Mouse (Mus musculus) lung, embryonic 15.5 days (tissue): ENCODE data around the gene Srrm1. TPM values are rescaled to one million over a fixed set of nuclear protein-coding genes. Genes with fewer than 3 reads are reported as not detected.
"Not testable (repeated sequence)": the region's sequence is repeated elsewhere in the genome, so short reads cannot be mapped to it uniquely, and the experiment has no call there.

ENCODE experiments used
- ATAC-seq: fragments of 200-750 bp; cut with Nextera tagmentation; 2 replicates; pipeline ENCODE4 v1.8.0; 2017; ENCODE audit warnings: moderate number of reproducible peaks, borderline replicate concordance; ENCODE audit not compliant: low FRiP score, low TSS enrichment; ENCODE audit errors: extremely low read depth
- H3K27ac ChIP-seq: fragments of 300-500 bp; sonication (generic); 2 replicates; pipeline ENCODE4 v1.5.1; 2015; ENCODE audit warnings: moderate library complexity, mild to moderate bottlenecking, inconsistent platforms
- H3K27me3 ChIP-seq: fragments of 300-500 bp; sonication (generic); 2 replicates; pipeline ENCODE4 v1.6.1; 2015; ENCODE audit warnings: inconsistent platforms
- H3K36me3 ChIP-seq: fragments of 300-500 bp; sonication (generic); 2 replicates; pipeline ENCODE4 v1.6.1; 2015; ENCODE audit warnings: inconsistent platforms
- H3K4me1 ChIP-seq: fragments of 300-500 bp; sonication (generic); 2 replicates; pipeline ENCODE4 v1.6.1; 2015; ENCODE audit warnings: inconsistent platforms
- H3K4me2 ChIP-seq: fragments of 300-500 bp; sonication (generic); 2 replicates; pipeline ENCODE4 v1.6.1; 2015; ENCODE audit warnings: inconsistent platforms, mild to moderate bottlenecking, moderate library complexity
- H3K4me3 ChIP-seq: fragments of 300-500 bp; sonication (generic); 2 replicates; pipeline ENCODE4 v1.5.1; 2015; ENCODE audit warnings: mild to moderate bottlenecking, inconsistent platforms
- H3K9ac ChIP-seq: fragments of 300-500 bp; sonication (generic); 2 replicates; pipeline ENCODE4 v1.6.1; 2015; ENCODE audit warnings: inconsistent platforms
- H3K9me3 ChIP-seq: fragments of 300-500 bp; sonication (generic); 2 replicates; pipeline ENCODE4 v1.6.1; 2016; ENCODE audit warnings: inconsistent platforms
- WGBS: fragments of 180-500 bp; shearing (Covaris S2); methylation state at CpG from one replicate; pipeline ENCODE4 v1.1.7; 2015; 5-methylcytosine and 5-hydroxymethylcytosine counted together
- polyA plus RNA-seq: library from polyadenylated mRNA; unstranded; fragments of >200 nt; fragmentation: Nextera tagmentation; extraction: Ambion mirVana; gene quantifications from 2 replicates; pipeline ENCODE4 v1.2.1, GENCODE M21; 2015

Gene Srrm1
- polyA plus RNA-seq, 1 experiment from 2014 or later, result 199 TPM

DNA sequence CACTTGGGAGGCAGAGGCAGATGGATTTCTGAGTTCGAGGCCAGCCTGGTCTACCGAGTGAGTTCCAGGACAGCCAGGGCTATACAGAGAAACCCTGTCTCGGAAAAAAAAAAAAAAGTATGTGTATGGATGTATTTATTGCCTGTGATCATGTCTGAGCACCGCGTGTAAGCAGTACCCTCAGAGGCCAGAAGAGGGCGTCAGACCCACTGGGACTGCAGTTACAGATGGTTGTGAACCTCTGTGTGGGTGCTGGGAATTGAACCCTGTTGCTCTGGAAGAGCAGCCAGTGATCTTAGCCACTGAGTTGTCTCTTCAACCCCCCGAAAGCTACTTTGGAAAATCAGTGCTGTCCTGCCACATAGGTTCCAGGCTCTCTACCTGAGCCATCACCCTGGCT lies 69.2 kb downstream of the Srrm1 start:
- no peak for ATAC-seq
- Histone ChIP-seq H3K27me3 (no peaks in the 10 kb centered on the region), H3K36me3 (no peaks in the 10 kb centered on the region), H3K9ac (no peak overlapping the region), H3K9me3 (no peaks in the 10 kb centered on the region), H3K4me1 (peaks cover 36% of the 10 kb centered on the region), H3K27ac (no peak overlapping the region), H3K4me2 (no peak overlapping the region), H3K4me3 (no peak overlapping the region)
- WGBS, result 87% methylated on average over 7 of the region's 7 CpGs

DNA sequence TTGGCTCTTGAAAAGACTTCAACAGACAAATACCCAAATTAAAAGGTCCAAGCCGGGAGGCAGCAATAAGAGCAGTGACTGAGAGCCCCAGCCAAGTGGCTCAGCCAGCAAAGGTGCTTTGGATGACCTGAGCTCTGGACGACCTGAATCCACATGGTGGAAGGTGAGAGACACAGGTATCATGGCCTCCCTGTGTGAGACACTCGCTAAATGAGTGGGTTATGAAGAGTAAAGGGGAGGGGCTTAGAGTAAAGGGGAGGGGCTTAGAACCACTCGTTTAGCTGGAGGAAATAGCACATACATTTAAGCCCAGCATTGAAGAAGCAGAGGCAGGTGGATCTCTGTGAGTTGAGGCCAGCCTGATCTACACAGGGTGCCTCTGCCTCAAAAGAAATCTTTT lies 69.7 kb downstream of the Srrm1 start:
- 52% methylated on average over 4 of the region's 4 CpGs for WGBS
- Histone ChIP-seq H3K27ac (no peak overlapping the region), H3K36me3 (no peaks in the 10 kb centered on the region), H3K27me3 (no peaks in the 10 kb centered on the region), H3K9ac (no peak overlapping the region), H3K4me2 (no peak overlapping the region), H3K4me3 (no peak overlapping the region), H3K4me1 (peaks cover 36% of the 10 kb centered on the region), H3K9me3 (no peaks in the 10 kb centered on the region)
- ATAC-seq, result no peak

DNA sequence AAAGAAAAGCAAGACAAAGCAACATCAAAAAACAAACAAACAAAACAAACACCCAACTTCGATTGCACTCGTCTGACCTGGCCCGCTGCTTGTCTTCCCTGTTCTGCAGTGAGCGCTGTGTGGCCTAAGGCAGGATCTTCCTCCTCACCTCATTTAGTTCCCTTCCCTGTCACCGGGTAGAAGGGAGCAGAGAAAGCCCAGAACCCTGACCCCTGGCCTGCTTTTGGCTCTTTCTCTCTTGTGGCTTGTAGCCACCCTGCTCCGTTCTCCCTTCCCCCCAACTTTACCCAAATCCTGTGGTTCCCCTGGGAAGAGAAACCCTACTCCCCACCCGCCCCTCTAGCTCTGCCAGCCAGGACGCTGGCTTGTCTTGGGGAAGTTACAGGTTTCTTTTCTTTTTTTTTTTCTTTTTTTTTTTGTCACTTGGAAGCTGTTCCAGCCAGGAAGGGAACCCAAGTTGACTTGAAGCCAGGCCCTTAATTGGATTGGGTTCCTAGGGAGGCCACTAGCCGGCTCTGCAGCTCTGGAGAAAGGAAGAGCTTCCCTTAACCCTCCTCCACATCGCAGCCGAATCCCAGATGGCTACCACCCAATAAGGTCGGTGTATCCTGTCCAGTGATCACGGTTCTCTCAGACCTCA lies 70.3 kb downstream of the Srrm1 start:
- Histone ChIP-seq H3K9ac (no peak overlapping the region), H3K36me3 (no peaks in the 10 kb centered on the region), H3K27me3 (no peaks in the 10 kb centered on the region), H3K9me3 (no peaks in the 10 kb centered on the region), H3K4me2 (no peak overlapping the region), H3K4me3 (no peak overlapping the region), H3K27ac (peak overlapping the region; percentile 37; the same call in 1 of the 2 replicates), H3K4me1 (peaks cover 33% of the 10 kb centered on the region)
- no peak for ATAC-seq
- WGBS, result 43% methylated on average over 13 of the region's 13 CpGs

DNA sequence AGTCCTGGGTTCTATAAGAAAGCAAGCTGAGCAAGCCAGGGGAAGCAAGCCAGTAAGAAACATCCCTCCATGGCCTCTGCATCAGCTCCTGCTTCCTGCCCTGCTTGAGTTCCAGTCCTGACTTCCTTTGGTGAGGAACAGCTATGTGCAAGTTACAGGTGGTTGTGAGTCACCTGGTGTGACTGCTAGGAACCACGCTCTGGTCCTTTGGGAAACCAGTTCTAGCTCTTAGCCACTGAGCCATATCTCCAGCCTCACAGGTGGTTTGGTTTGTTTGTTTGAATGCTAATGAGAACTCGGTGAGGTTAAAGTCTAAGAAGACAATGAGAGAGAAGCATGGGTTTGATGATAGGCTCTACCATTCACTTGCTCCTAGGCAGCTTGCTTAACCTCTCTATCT lies 73.1 kb downstream of the Srrm1 start:
- H3K36me3 ChIP-seq, H3K4me1 ChIP-seq, H3K9me3 ChIP-seq, H3K27ac ChIP-seq, H3K4me3 ChIP-seq, ATAC-seq, H3K9ac ChIP-seq, H3K27me3 ChIP-seq, H3K4me2 ChIP-seq: not testable (repeated sequence)
- 67% methylated on average over 2 of the region's 2 CpGs for WGBS

DNA sequence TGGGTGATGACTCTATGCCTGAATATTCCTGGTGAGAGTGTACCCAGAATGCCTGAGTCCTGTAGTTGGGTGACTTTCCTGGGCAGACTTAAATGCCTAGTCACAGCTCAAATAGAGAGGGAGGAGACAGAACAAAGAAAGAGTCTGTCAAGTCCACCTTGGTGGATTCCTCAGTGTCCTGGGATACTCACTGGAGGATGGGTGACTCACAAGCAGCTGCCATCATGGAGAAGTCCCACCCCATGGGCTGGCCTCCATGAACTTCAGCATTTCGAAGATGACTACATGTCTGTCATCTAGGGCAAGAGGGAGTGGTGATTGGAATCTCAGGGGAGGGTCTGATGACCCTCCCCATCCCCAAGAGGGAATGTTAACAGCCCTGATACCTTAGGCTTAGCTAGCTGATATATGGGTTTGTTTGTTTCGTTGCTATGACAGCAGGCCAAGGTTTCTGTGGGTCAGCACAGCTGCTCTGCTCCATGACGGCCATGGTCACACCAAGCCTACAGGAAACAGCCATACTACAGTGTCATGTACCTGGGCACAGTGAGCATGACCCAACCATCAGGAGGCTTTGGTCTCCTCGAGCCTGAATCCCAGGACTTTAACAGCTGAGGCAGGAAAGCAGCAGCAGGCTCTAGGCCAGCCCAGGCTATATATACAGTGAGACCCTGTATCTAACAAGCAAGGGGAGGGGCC lies 76.3 kb downstream of the Srrm1 start:
- H3K4me3 ChIP-seq, result no peak overlapping the region
- no peaks in the 10 kb centered on the region for H3K9me3 ChIP-seq
- no peaks in the 10 kb centered on the region for H3K27me3 ChIP-seq
- no peak overlapping the region for H3K27ac ChIP-seq
- H3K36me3 ChIP-seq, result no peaks in the 10 kb centered on the region
- H3K4me1 ChIP-seq, result peaks cover 7% of the 10 kb centered on the region
- ATAC-seq, result no peak
- no peak overlapping the region for H3K9ac ChIP-seq
- WGBS, result 50% methylated on average over 4 of the region's 4 CpGs
- no peak overlapping the region for H3K4me2 ChIP-seq

DNA sequence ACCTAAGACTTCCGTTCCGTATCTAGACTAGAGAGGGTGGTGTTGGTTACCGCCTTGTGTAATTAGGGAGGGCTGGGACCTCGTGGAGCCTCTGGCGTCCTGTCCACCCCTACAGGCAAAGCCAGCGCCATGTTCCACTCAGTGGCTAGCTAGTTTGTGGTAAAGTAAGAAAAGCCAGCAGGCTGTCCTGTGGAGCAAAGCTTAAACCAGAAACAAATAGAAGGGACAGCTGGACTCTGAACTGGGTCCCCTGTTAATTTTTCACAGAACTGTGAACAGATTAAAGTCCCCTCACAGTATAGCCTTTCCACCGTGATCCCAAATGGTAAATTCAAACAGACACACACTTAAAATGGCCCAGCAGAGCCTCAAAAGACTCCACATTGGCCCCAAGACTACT lies 78.4 kb downstream of the Srrm1 start:
- Histone ChIP-seq H3K9me3 (no peaks in the 10 kb centered on the region), H3K4me3 (no peak overlapping the region), H3K4me1 (peaks cover 22% of the 10 kb centered on the region), H3K27me3 (no peaks in the 10 kb centered on the region), H3K36me3 (no peaks in the 10 kb centered on the region), H3K9ac (no peak overlapping the region), H3K27ac (no peak overlapping the region), H3K4me2 (no peak overlapping the region)
- 76% methylated on average over 7 of the region's 7 CpGs for WGBS
- no peak for ATAC-seq

DNA sequence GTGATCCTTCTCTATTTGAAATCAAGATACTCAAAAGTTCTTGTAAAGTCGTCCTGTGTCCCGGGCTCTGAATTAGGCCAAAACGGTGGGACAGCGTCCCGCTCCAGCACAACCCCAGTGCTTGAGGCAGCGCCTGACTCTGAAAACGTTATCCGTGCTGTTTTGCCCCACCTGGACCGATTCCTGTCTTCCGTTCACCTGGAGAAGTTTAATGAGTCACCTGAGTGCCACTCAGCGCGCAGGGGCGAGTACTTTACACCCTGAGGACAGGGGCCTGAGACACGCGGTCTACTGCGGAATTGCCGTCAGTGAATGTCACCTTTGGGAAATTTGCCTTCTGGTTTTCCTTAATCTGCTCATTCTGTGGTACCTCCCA lies 79.8 kb downstream of the Srrm1 start:
- no peak for ATAC-seq
- no peaks in the 10 kb centered on the region for H3K36me3 ChIP-seq
- peak overlapping the region; percentile 29 for H3K9ac ChIP-seq
- no peaks in the 10 kb centered on the region for H3K9me3 ChIP-seq
- H3K27me3 ChIP-seq, result no peaks in the 10 kb centered on the region
- 4% methylated on average over 17 of the region's 17 CpGs for WGBS
- peaks cover 35% of the 10 kb centered on the region for H3K4me1 ChIP-seq
- H3K4me3 ChIP-seq, result peak overlapping the region; percentile 96
- peak overlapping the region; percentile 61 for H3K4me2 ChIP-seq
- peak overlapping the region; percentile 76 for H3K27ac ChIP-seq

DNA sequence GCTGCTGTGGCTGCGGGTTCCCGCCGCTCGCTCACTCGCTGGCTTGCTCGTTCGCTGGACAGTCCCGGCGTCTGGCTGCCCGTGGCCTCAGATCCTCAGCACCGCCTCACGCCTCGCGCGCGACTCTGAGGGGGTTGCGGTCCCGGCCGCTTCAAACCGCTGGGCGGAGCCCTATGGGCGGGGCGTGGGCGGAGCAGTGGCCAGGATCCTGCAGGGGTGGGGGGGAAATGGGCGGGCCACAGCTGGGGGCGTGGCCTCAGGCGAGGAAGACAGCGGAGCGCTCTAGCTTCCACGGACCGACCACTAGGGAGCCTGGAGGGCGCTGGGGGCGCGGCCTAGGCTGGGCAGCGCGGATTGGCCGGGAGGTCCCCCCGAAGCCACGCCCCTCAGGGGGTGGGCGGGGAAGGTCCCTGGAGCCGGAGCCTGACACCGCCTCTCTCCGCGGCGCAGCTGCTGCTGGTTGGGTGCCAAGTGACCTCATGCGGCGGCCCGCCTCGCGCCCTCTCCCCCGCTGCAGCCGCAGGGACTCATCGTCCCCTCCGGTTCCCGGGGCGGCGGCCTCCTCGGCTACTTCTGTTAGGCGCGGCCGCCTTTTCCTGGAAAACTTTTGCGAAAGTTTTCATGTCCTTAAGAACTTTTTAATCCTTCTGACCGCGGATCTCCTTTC lies 80.3 kb downstream of the Srrm1 start, which contains the start of gene Clic4:
Gene Clic4 (minus strand): TSS at position 175 of the 667 bp plus-strand sequence.
- H3K9ac ChIP-seq, result peak within 1 kb of the TSS; percentile 96
- peaks cover 40% of the 10 kb centered on the region for H3K4me1 ChIP-seq
- H3K36me3 ChIP-seq, result no peaks in the 10 kb centered on the region
- no peaks in the 10 kb centered on the region for H3K27me3 ChIP-seq
- ATAC-seq, result peak; percentile 99
- WGBS, result under 1% methylated on average over 64 of the region's 64 CpGs
- no peaks in the 10 kb centered on the region for H3K9me3 ChIP-seq
- peak within 1 kb of the TSS; percentile 96 for H3K4me3 ChIP-seq
- H3K4me2 ChIP-seq, result peak within 1 kb of the TSS; percentile 61
- peak within 1 kb of the TSS; percentile 97 for H3K27ac ChIP-seq

DNA sequence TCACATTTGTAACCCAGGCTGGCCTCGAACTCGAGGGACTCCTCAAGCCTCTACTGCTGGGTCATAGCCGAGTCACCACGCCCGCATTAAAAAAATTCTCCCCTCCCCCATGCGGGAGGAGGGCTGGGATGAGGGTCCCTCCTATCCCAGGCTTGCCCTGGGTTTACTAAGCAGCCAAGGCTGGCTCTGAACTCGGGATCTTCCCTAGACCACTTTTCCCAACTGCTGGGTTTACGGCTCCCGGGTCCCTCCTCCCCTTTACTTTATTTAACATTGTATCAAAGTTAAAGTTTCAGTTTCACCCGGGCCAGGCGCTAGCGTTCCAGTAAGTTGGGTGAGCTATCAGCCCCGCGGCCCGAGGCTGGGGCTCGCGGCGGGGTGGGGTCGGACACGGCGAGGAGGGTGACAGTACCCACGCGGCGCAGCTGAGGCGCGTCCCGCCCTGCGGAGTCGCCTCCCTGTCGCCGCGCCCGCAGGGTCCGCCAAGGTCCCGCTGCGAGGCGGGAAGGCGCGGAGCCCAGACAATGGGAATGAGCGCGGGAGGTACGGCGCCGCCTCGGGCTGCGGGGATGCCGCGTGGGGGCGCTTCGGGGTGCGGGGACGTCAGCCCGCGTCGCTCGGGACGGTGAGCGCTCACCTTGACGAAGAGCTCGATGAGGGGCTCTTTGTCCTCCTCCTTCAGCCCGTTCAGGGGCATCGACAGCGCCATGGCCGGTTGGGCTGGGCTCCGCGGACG lies 81.1 kb downstream of the Srrm1 start:
- H3K9ac ChIP-seq, result peak overlapping the region; percentile 96
- H3K4me2 ChIP-seq, result peak overlapping the region; percentile 61
- H3K4me1 ChIP-seq, result peaks cover 47% of the 10 kb centered on the region
- H3K36me3 ChIP-seq, result no peaks in the 10 kb centered on the region
- H3K27ac ChIP-seq, result peak overlapping the region; percentile 97
- H3K27me3 ChIP-seq, result no peaks in the 10 kb centered on the region
- under 1% methylated on average over 66 of the region's 67 CpGs for WGBS
- peak; percentile 45 for ATAC-seq
- no peaks in the 10 kb centered on the region for H3K9me3 ChIP-seq
- peak overlapping the region; percentile 96 for H3K4me3 ChIP-seq

DNA sequence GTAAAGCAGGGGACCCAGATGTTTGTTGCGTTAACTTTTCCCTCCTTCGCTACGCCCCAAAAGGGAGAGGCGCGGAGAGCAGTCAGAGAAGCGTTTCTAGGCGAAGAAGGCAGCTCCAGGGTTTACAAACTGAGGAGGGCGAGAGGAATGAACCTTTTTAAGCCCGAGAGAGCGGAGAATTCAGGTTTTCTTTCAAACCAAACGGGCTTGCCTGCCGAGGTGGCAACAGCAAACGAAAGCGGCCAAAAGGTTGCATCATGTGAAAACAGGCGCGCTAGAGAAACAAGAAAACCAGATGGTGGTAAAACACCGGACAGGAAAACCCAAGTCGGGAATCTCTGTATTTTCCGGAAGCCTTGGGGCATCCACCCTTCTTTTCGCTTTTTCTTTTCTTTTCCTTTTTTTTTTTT lies 81.7 kb downstream of the Srrm1 start:
- H3K4me2 ChIP-seq, result peak overlapping the region; percentile 61
- no peak for ATAC-seq
- peaks cover 53% of the 10 kb centered on the region for H3K4me1 ChIP-seq
- peak overlapping the region; percentile 96 for H3K4me3 ChIP-seq
- WGBS, result under 1% methylated on average over 20 of the region's 20 CpGs
- no peaks in the 10 kb centered on the region for H3K36me3 ChIP-seq
- peak overlapping the region; percentile 96 for H3K9ac ChIP-seq
- H3K9me3 ChIP-seq, result no peaks in the 10 kb centered on the region
- H3K27ac ChIP-seq, result peak overlapping the region; percentile 97
- H3K27me3 ChIP-seq, result no peaks in the 10 kb centered on the region
